Comparison of ENCODE assay signal across 8 mouse cellular contexts in genomic region chr6:100439071-100439737, GRCm38 (mm10).
DNase-seq lines count a peak whose midpoint lies in the region; ATAC-seq and TF ChIP-seq lines count a peak whose summit lies in the region.

No protein-coding gene starts in this region.

- no peaks in the 10 kb centered on the region for H3K9me3 ChIP-seq in kidney, embryonic 16.5 days (ENCODE audit: low read length)
- no peaks in the 10 kb centered on the region for H3K9me3 ChIP-seq in embryonic facial prominence, embryonic 10.5 days
- no peaks in the 10 kb centered on the region for H3K9me3 ChIP-seq in midbrain, postnatal 0 days (ENCODE audit: low read length)

- no peak overlapping the region for H3K27ac ChIP-seq in kidney, embryonic 16.5 days (ENCODE audit: low read length)
- no peak overlapping the region for H3K27ac ChIP-seq in embryonic facial prominence, embryonic 10.5 days (replicated peaks)
- H3K27ac ChIP-seq in layer of hippocampus, adult 2 months = 0 out of 2 replicates have a peak overlapping the region, but pooled peaks have one; percentile 39
- no peak overlapping the region for H3K27ac ChIP-seq in midbrain, postnatal 0 days (ENCODE audit: low read depth, low read length)

- peaks cover 7% of the 10 kb centered on the region for H3K27me3 ChIP-seq in kidney, embryonic 16.5 days (ENCODE audit: insufficient read depth, low read length)
- H3K27me3 ChIP-seq in embryonic facial prominence, embryonic 10.5 days (replicated peaks; ENCODE audit: low read depth, poor library complexity, severe bottlenecking) = peaks cover 97% of the 10 kb centered on the region
- H3K27me3 ChIP-seq in midbrain, postnatal 0 days (ENCODE audit: insufficient read depth, low read length) = no peaks in the 10 kb centered on the region

- no peak overlapping the region for H3K9ac ChIP-seq in kidney, embryonic 16.5 days (replicated peaks; ENCODE audit: low read length)
- peak overlapping the region; percentile 33; the same call in 1 of the 2 replicates for H3K9ac ChIP-seq in midbrain, postnatal 0 days (replicated peaks; ENCODE audit: low read length, poor library complexity, severe bottlenecking)

- H3K4me3 ChIP-seq in kidney, embryonic 16.5 days (ENCODE audit: low read length) = peak overlapping the region; percentile 33
- H3K4me3 ChIP-seq in embryonic facial prominence, embryonic 10.5 days = peak overlapping the region; percentile 42
- peak overlapping the region; percentile 43 for H3K4me3 ChIP-seq in layer of hippocampus, adult 2 months
- H3K4me3 ChIP-seq in midbrain, postnatal 0 days (ENCODE audit: low read depth, low read length) = peak overlapping the region; percentile 33

- no peaks in the 10 kb centered on the region for H3K36me3 ChIP-seq in kidney, embryonic 16.5 days (ENCODE audit: insufficient read depth, low read length)
- H3K36me3 ChIP-seq in embryonic facial prominence, embryonic 10.5 days (replicated peaks) = no peaks in the 10 kb centered on the region
- H3K36me3 ChIP-seq in midbrain, postnatal 0 days (ENCODE audit: insufficient read depth, low read length) = no peaks in the 10 kb centered on the region

- DNase-seq in kidney, postnatal 10 days = no peak
- no peak for DNase-seq in embryonic facial prominence, embryonic 10.5 days (ENCODE audit: low spot score)
- peak; percentile 25 to 58 for DNase-seq in layer of hippocampus, adult 2 months (ENCODE audit: low spot score in 2 of 2)
- DNase-seq in midbrain, postnatal 0 days (ENCODE audit: low spot score) = no peak
- DNase-seq in testis, postnatal 14 days (ENCODE audit: low spot score) = no peak
- DNase-seq in ovary, postnatal 10 days (ENCODE audit: low spot score) = no peak
- DNase-seq in adrenal gland, adult 18-20 months (ENCODE audit: low spot score in 2 of 2) = no peak

- no peak for TF ChIP-seq CTCF in layer of hippocampus, adult 2 months (conservative IDR thresholded peaks at IDR 0.05)
- TF ChIP-seq CTCF in midbrain, postnatal 0 days (IDR thresholded peaks at IDR 0.05) = no peak

- H3K4me2 ChIP-seq in kidney, embryonic 16.5 days (replicated peaks; ENCODE audit: low read depth, low read length) = peak overlapping the region; percentile 55
- H3K4me2 ChIP-seq in midbrain, postnatal 0 days (ENCODE audit: low read depth, low read length, poor library complexity, severe bottlenecking) = peak overlapping the region; percentile 65

- 0 out of 2 replicates have a peak, but pooled peaks have one; percentile 3 for ATAC-seq in kidney, embryonic 16.5 days (ENCODE audit: low FRiP score, low TSS enrichment)
- ATAC-seq in midbrain, postnatal 0 days (ENCODE audit: low FRiP score) = no peak

- peaks cover 17% of the 10 kb centered on the region for H3K4me1 ChIP-seq in kidney, embryonic 16.5 days (ENCODE audit: insufficient read depth, low read length)
- peaks cover 41% of the 10 kb centered on the region for H3K4me1 ChIP-seq in embryonic facial prominence, embryonic 10.5 days
- H3K4me1 ChIP-seq in midbrain, postnatal 0 days (ENCODE audit: insufficient read depth, low read length) = peaks cover 4% of the 10 kb centered on the region

- WGBS in kidney, embryonic 16.5 days = 6% methylated on average over 8 of the region's 8 CpGs
- WGBS in embryonic facial prominence, embryonic 10.5 days = 6% methylated on average over 8 of the region's 8 CpGs
- WGBS in midbrain, postnatal 0 days = 13% methylated on average over 8 of the region's 8 CpGs

Comparison
In these comparisons a context has a peak if more than half of its experiments do, and no peak if none do; other contexts are left out.
1. DNase-seq: peak in layer of hippocampus, adult 2 months (2 of 2); none in kidney, postnatal 10 days (single experiment), embryonic facial prominence, embryonic 10.5 days (single experiment), midbrain, postnatal 0 days (single experiment), testis, postnatal 14 days (single experiment), ovary, postnatal 10 days (single experiment) and adrenal gland, adult 18-20 months (0 of 2).
2. Peak in every context shown above with its lines, with median percentiles within 50 percentile points of each other: H3K4me3 ChIP-seq.